29 mouse cellular contexts compared by ENCODE assay signal in genomic region chr1:67268450-67268849, GRCm38 (mm10).
"Had no signal": no experiment of that assay in that cellular context is flagged by ENCODE, and none has a peak within 500 bp of the region (broad histone marks: within the 10 kb centered on the region; RNA-seq: fewer than 3 reads in every experiment).

No protein-coding gene starts in this region.

- DNase-seq: gastrocnemius, adult 2 months; gastrocnemius, postnatal 10 days; gastrocnemius, postnatal 25 days; heart, adult 18-20 months; heart, postnatal 14 days; heart, postnatal 36 days; kidney, adult 11 months; kidney, adult 2 months; kidney, adult 9 months; kidney, postnatal 14 days; kidney, postnatal 36 days; layer of hippocampus, adult 9-11 months; layer of hippocampus, postnatal 36 days; liver; lung, adult 18-20 months had no signal

- H3K4me3 ChIP-seq: gastrocnemius, adult 2 months; heart, embryonic 13.5 days; heart, embryonic 15.5 days; hindbrain, embryonic 13.5 days; hindbrain, embryonic 15.5 days; kidney, embryonic 15.5 days; left cerebral cortex, adult 2 months; limb, embryonic 10.5 days; limb, embryonic 12.5 days had no signal

- H3K4me2 ChIP-seq: heart, embryonic 11.5 days; heart, embryonic 13.5 days; heart, embryonic 15.5 days; hindbrain, embryonic 13.5 days; hindbrain, embryonic 15.5 days; kidney, embryonic 15.5 days; limb, embryonic 12.5 days; liver, embryonic 11.5 days had no signal

- H3K4me1 ChIP-seq: heart, embryonic 13.5 days; heart, embryonic 15.5 days; hindbrain, embryonic 13.5 days; hindbrain, embryonic 15.5 days; kidney, embryonic 15.5 days; limb, embryonic 10.5 days; limb, embryonic 12.5 days had no signal

- H3K9me3 ChIP-seq: heart, embryonic 13.5 days; heart, embryonic 15.5 days; hindbrain, embryonic 13.5 days; hindbrain, embryonic 15.5 days; kidney, embryonic 15.5 days; limb, embryonic 10.5 days; limb, embryonic 12.5 days had no signal

- H3K36me3 ChIP-seq: heart, embryonic 13.5 days; heart, embryonic 15.5 days; hindbrain, embryonic 13.5 days; hindbrain, embryonic 15.5 days; kidney, embryonic 15.5 days; limb, embryonic 10.5 days; limb, embryonic 12.5 days had no signal

- H3K9ac ChIP-seq: heart, embryonic 13.5 days; heart, embryonic 15.5 days; hindbrain, embryonic 13.5 days; hindbrain, embryonic 15.5 days; kidney, embryonic 15.5 days; limb, embryonic 12.5 days; liver, embryonic 14.5 days had no signal

- H3K27ac ChIP-seq: gastrocnemius, adult 2 months; heart, embryonic 13.5 days; heart, embryonic 15.5 days; hindbrain, embryonic 13.5 days; hindbrain, embryonic 15.5 days; hindbrain, postnatal 0 days; kidney, embryonic 15.5 days; kidney, postnatal 0 days; left cerebral cortex, adult 2 months; limb, embryonic 10.5 days; limb, embryonic 12.5 days; liver, embryonic 14.5 days had no signal

- H3K27me3 ChIP-seq: heart, embryonic 13.5 days; heart, embryonic 15.5 days; hindbrain, embryonic 13.5 days; hindbrain, embryonic 15.5 days; kidney, embryonic 15.5 days; limb, embryonic 12.5 days had no signal

- ATAC-seq: hindbrain, postnatal 0 days; intestine, embryonic 16.5 days had no signal
